Mouse (Mus musculus): ENCODE results near the gene 2310039H08Rik. TPM values are rescaled to one million over a fixed set of nuclear protein-coding genes. Genes with fewer than 3 reads are reported as not detected.

Gene 2310039H08Rik
- polyA plus RNA-seq, 1 experiment from 2014 or later, result 81.1 TPM

GRCm38 (mm10) chr17:46767868-46768267 is 4.6 kb upstream of the 2310039H08Rik start:
- Histone ChIP-seq H3K9me3 (no peaks in the 10 kb centered on the region), H3K4me3 (replicated peaks) (no peak overlapping the region), H3K9ac (no peak overlapping the region), H3K27me3 (replicated peaks) (no peaks in the 10 kb centered on the region), H3K4me2 (replicated peaks) (no peak overlapping the region), H3K36me3 (no peaks in the 10 kb centered on the region), H3K27ac (no peak overlapping the region), H3K4me1 (replicated peaks) (peaks cover 5% of the 10 kb centered on the region)
- ATAC-seq, result no peak
- WGBS, result 36% methylated on average over 8 of the region's 8 CpGs

GRCm38 (mm10) chr17:46770546-46770945 is 1.9 kb upstream of the 2310039H08Rik start:
- H3K27me3 ChIP-seq (replicated peaks), result no peaks in the 10 kb centered on the region
- no peak overlapping the region for H3K27ac ChIP-seq
- 92% methylated on average over 11 of the region's 11 CpGs for WGBS
- no peaks in the 10 kb centered on the region for H3K9me3 ChIP-seq
- no peak for ATAC-seq
- no peak overlapping the region for H3K4me2 ChIP-seq (replicated peaks)
- H3K36me3 ChIP-seq, result peaks cover 7% of the 10 kb centered on the region
- no peak overlapping the region for H3K4me3 ChIP-seq (replicated peaks)
- H3K4me1 ChIP-seq (replicated peaks), result peaks cover 13% of the 10 kb centered on the region
- H3K9ac ChIP-seq, result no peak overlapping the region

- Histone ChIP-seq H3K36me3 (peaks cover 8% of the 10 kb centered on the region), H3K27ac (no peak overlapping the region), H3K9me3 (no peaks in the 10 kb centered on the region), H3K27me3 (replicated peaks) (no peaks in the 10 kb centered on the region), H3K4me3 (replicated peaks) (no peak overlapping the region), H3K9ac (no peak overlapping the region), H3K4me2 (replicated peaks) (no peak overlapping the region), H3K4me1 (replicated peaks) (peaks cover 13% of the 10 kb centered on the region)
- WGBS, result 85% methylated on average over 4 of the region's 4 CpGs
- no peak for ATAC-seq
These were observed 1.4 kb upstream of the 2310039H08Rik start for GRCm38 (mm10) chr17:46771025-46771424.

GRCm38 (mm10) chr17:46771616-46772015 is 819 bp upstream of the 2310039H08Rik start:
- Histone ChIP-seq H3K9me3 (no peaks in the 10 kb centered on the region), H3K4me3 (replicated peaks) (peak overlapping the region; percentile 91), H3K27ac (no peak overlapping the region), H3K4me1 (replicated peaks) (peaks cover 13% of the 10 kb centered on the region), H3K36me3 (peaks cover 14% of the 10 kb centered on the region), H3K27me3 (replicated peaks) (no peaks in the 10 kb centered on the region), H3K9ac (no peak overlapping the region), H3K4me2 (replicated peaks) (peak overlapping the region; percentile 70)
- no peak for ATAC-seq
- WGBS, result 60% methylated on average over 17 of the region's 17 CpGs

GRCm38 (mm10) chr17:46772038-46772403 is 414 bp upstream of the 2310039H08Rik start:
- Histone ChIP-seq H3K4me1 (replicated peaks) (peaks cover 13% of the 10 kb centered on the region), H3K27me3 (replicated peaks) (no peaks in the 10 kb centered on the region), H3K9ac (peak overlapping the region; percentile 94), H3K9me3 (no peaks in the 10 kb centered on the region), H3K4me3 (replicated peaks) (peak overlapping the region; percentile 91), H3K36me3 (peaks cover 15% of the 10 kb centered on the region), H3K4me2 (replicated peaks) (peak overlapping the region; percentile 70), H3K27ac (peak overlapping the region; percentile 90)
- WGBS, result 4% methylated on average over 5 of the region's 5 CpGs
- peak; percentile 29; the same call in 1 of the 2 replicates for ATAC-seq

GRCm38 (mm10) chr17:46773278-46774130 is 1.1 kb downstream of the 2310039H08Rik start:
- WGBS, result 8% methylated on average over 20 of the region's 20 CpGs
- peak overlapping the region; percentile 90 for H3K27ac ChIP-seq
- H3K4me1 ChIP-seq (replicated peaks), result peaks cover 13% of the 10 kb centered on the region
- H3K4me2 ChIP-seq (replicated peaks), result peak overlapping the region; percentile 70
- H3K4me3 ChIP-seq (replicated peaks), result peak overlapping the region; percentile 91
- peak; percentile 42 for ATAC-seq
- H3K9ac ChIP-seq, result peak overlapping the region; percentile 94
- H3K27me3 ChIP-seq (replicated peaks), result no peaks in the 10 kb centered on the region
- H3K9me3 ChIP-seq, result no peaks in the 10 kb centered on the region
- peaks cover 29% of the 10 kb centered on the region for H3K36me3 ChIP-seq

GRCm38 (mm10) chr17:46774131-46774472 is 1.7 kb downstream of the 2310039H08Rik start:
- H3K27ac ChIP-seq, result no peak overlapping the region; the same call in 1 of the 2 replicates
- H3K27me3 ChIP-seq (replicated peaks), result no peaks in the 10 kb centered on the region
- peaks cover 35% of the 10 kb centered on the region for H3K36me3 ChIP-seq
- no peak overlapping the region for H3K9ac ChIP-seq
- no peak for ATAC-seq
- peak overlapping the region; percentile 70 for H3K4me2 ChIP-seq (replicated peaks)
- WGBS, result 56% methylated on average over 2 of the region's 2 CpGs
- peaks cover 13% of the 10 kb centered on the region for H3K4me1 ChIP-seq (replicated peaks)
- H3K4me3 ChIP-seq (replicated peaks), result peak overlapping the region; percentile 91; the same call in 1 of the 2 replicates
- H3K9me3 ChIP-seq, result no peaks in the 10 kb centered on the region

- Histone ChIP-seq H3K27ac (no peak overlapping the region), H3K27me3 (replicated peaks) (no peaks in the 10 kb centered on the region), H3K9ac (no peak overlapping the region), H3K9me3 (no peaks in the 10 kb centered on the region), H3K4me2 (replicated peaks) (no peak overlapping the region), H3K4me3 (replicated peaks) (no peak overlapping the region), H3K36me3 (peaks cover 43% of the 10 kb centered on the region), H3K4me1 (replicated peaks) (peaks cover 13% of the 10 kb centered on the region)
- WGBS, result 92% methylated on average over 9 of the region's 9 CpGs
- ATAC-seq, result no peak
These were observed 2.6 kb downstream of the 2310039H08Rik start for GRCm38 (mm10) chr17:46775070-46775469.

- Histone ChIP-seq H3K27me3 (replicated peaks) (no peaks in the 10 kb centered on the region), H3K4me3 (replicated peaks) (no peak overlapping the region), H3K9me3 (no peaks in the 10 kb centered on the region), H3K27ac (no peak overlapping the region), H3K4me1 (replicated peaks) (peaks cover 14% of the 10 kb centered on the region), H3K36me3 (peaks cover 47% of the 10 kb centered on the region), H3K4me2 (replicated peaks) (no peak overlapping the region), H3K9ac (no peak overlapping the region)
- no peak for ATAC-seq
- WGBS, result 60% methylated on average over 3 of the region's 3 CpGs
These were observed 3.7 kb downstream of the 2310039H08Rik start for GRCm38 (mm10) chr17:46776087-46776486.

GRCm38 (mm10) chr17:46781876-46782275 is 9.4 kb downstream of the 2310039H08Rik start:
- Histone ChIP-seq H3K9ac (peak overlapping the region; percentile 68), H3K4me3 (replicated peaks) (peak overlapping the region; percentile 68), H3K27me3 (replicated peaks) (no peaks in the 10 kb centered on the region), H3K9me3 (no peaks in the 10 kb centered on the region), H3K4me1 (replicated peaks) (0 out of 2 replicates have a peak, but pooled peaks cover 3% of the 10 kb centered on the region), H3K27ac (peak overlapping the region; percentile 85), H3K4me2 (replicated peaks) (peak overlapping the region; percentile 62), H3K36me3 (peaks cover 32% of the 10 kb centered on the region)
- 3% methylated on average over 11 of the region's 11 CpGs for WGBS
- no peak; the same call in 1 of the 2 replicates for ATAC-seq

GRCm38 (mm10) chr17:46782341-46783221 is 10.1 kb downstream of the 2310039H08Rik start, which contains the start of gene Rpl7l1:
Gene Rpl7l1, minus strand, starts transcription at chr17:46782672.
- under 1% methylated on average over 44 of the region's 44 CpGs for WGBS
- Histone ChIP-seq H3K4me2 (replicated peaks) (peak within 1 kb of the TSS; percentile 62), H3K36me3 (peaks cover 28% of the 10 kb centered on the region), H3K27me3 (replicated peaks) (no peaks in the 10 kb centered on the region), H3K9me3 (no peaks in the 10 kb centered on the region), H3K27ac (peak within 1 kb of the TSS; percentile 85), H3K4me1 (replicated peaks) (0 out of 2 replicates have a peak, but pooled peaks cover 3% of the 10 kb centered on the region), H3K9ac (peak within 1 kb of the TSS; percentile 68), H3K4me3 (replicated peaks) (peak within 1 kb of the TSS; percentile 68)
- ATAC-seq, result peak; percentile 96

- no peak; the same call in 1 of the 2 replicates for ATAC-seq
- 81% methylated on average over 2 of the region's 2 CpGs for WGBS
- Histone ChIP-seq H3K27ac (peak overlapping the region; percentile 44; the same call in 1 of the 2 replicates), H3K4me3 (replicated peaks) (peak overlapping the region; percentile 68), H3K27me3 (replicated peaks) (no peaks in the 10 kb centered on the region), H3K9ac (no peak overlapping the region), H3K4me1 (replicated peaks) (0 out of 2 replicates have a peak, but pooled peaks cover 3% of the 10 kb centered on the region), H3K4me2 (replicated peaks) (peak overlapping the region; percentile 62), H3K9me3 (no peaks in the 10 kb centered on the region), H3K36me3 (peaks cover 21% of the 10 kb centered on the region)
These were observed 10.8 kb downstream of the 2310039H08Rik start for GRCm38 (mm10) chr17:46783222-46783565.
